Comparison of ENCODE assay signal across 8 mouse cellular contexts in genomic region chr3:88458778-88459219, GRCm38 (mm10). TPM values are rescaled to one million over a fixed set of nuclear protein-coding genes. Genes with fewer than 3 reads are reported as not detected.
DNase-seq lines count a peak whose midpoint lies in the region; ATAC-seq and TF ChIP-seq lines count a peak whose summit lies in the region.

No protein-coding gene starts in this region.

- H3K36me3 ChIP-seq in testis, adult 2 months (ENCODE audit: control insufficient read depth, insufficient read depth, low read length) = no peaks in the 10 kb centered on the region
- no peaks in the 10 kb centered on the region for H3K36me3 ChIP-seq in limb, embryonic 15.5 days

- no peak for TF ChIP-seq CTCF in testis, adult 2 months (IDR thresholded peaks at IDR 0.05; ENCODE audit: control insufficient read depth, insufficient read depth, insufficient replicate concordance, low read depth, low read length)

- H3K27me3 ChIP-seq in testis, adult 2 months (ENCODE audit: control insufficient read depth, insufficient read depth, low read length) = no peaks in the 10 kb centered on the region
- H3K27me3 ChIP-seq in limb, embryonic 15.5 days = peaks cover 4% of the 10 kb centered on the region

- no peaks in the 10 kb centered on the region for H3K9me3 ChIP-seq in limb, embryonic 15.5 days

- no peak overlapping the region for H3K27ac ChIP-seq in testis, adult 2 months (ENCODE audit: control insufficient read depth, insufficient read depth, low read depth, low read length)
- no peak overlapping the region for H3K27ac ChIP-seq in limb, embryonic 15.5 days

- no peak overlapping the region for H3K9ac ChIP-seq in limb, embryonic 15.5 days

- peak overlapping the region; percentile 64 for H3K4me3 ChIP-seq in testis, adult 2 months (ENCODE audit: control insufficient read depth, low read depth, low read length)
- peak overlapping the region; percentile 4; the same call in 1 of the 2 replicates for H3K4me3 ChIP-seq in limb, embryonic 15.5 days

- peak; percentile 73 for ATAC-seq in frontal cortex, adult (ENCODE audit: low TSS enrichment)
- no peak for ATAC-seq in limb, embryonic 15.5 days (ENCODE audit: insufficient number of reproducible peaks, low FRiP score, low TSS enrichment, low read depth)
- no peak for ATAC-seq in erythroid progenitor cell, adult 5-6 weeks (replicated peaks; ENCODE audit: low FRiP score, poor library complexity, severe bottlenecking)

- DNase-seq in frontal cortex, postnatal 10 days (ENCODE audit: low spot score in 2 of 2) = no peak
- DNase-seq in testis, postnatal 10 days (ENCODE audit: low spot score) = no peak
- DNase-seq in urinary bladder, postnatal 25 days (ENCODE audit: low spot score) = no peak
- no peak for DNase-seq in adrenal gland, postnatal 14 days

- WGBS in limb, embryonic 15.5 days = 7% methylated on average over 14 of the region's 14 CpGs

- peaks cover 7% of the 10 kb centered on the region for H3K4me1 ChIP-seq in testis, adult 2 months (ENCODE audit: control insufficient read depth, insufficient read depth, low read length)
- H3K4me1 ChIP-seq in limb, embryonic 15.5 days = peaks cover 37% of the 10 kb centered on the region

- TF ChIP-seq POLR2A in testis, adult 2 months (IDR thresholded peaks at IDR 0.05; ENCODE audit: control insufficient read depth, low read depth, low read length) = no peak; the same call in 1 of the 2 replicates

- peak overlapping the region; percentile 29; the same call in 1 of the 2 replicates for H3K4me2 ChIP-seq in limb, embryonic 15.5 days

RNA-seq across cellular contexts. Expression of gene Sema4a, which starts 2.2 kb away (rescaled TPM):
- polyA plus RNA-seq in testis, adult 2 months (2012; rRNA removed) = 58.9 and 66.2 TPM in 2 replicates
- polyA plus RNA-seq in limb, embryonic 15.5 days (2015; fragmentation: Nextera tagmentation; extraction: Ambion mirVana) = 23.1 and 24.5 TPM in 2 replicates
- total RNA-seq in erythroid progenitor cell, adult 5-6 weeks (2015; ENCODE audit: low replicate concordance) = 11.9 and 14.7 TPM in 2 replicates
- 4.5 and 15.1 TPM in 2 replicates for total RNA-seq in erythroid progenitor cell, adult 5-6 weeks (2017; ENCODE audit: low replicate concordance)
- 11.0 and 11.5 TPM in 2 replicates for total RNA-seq in adrenal gland, postnatal 14 days (2021)

RNA-seq across cellular contexts. Expression of gene Slc25a44, which starts 33.9 kb away (rescaled TPM):
- polyA plus RNA-seq in testis, adult 2 months (2012; rRNA removed) = 12.2 and 12.7 TPM in 2 replicates
- 16.5 and 17.1 TPM in 2 replicates for polyA plus RNA-seq in limb, embryonic 15.5 days (2015; fragmentation: Nextera tagmentation; extraction: Ambion mirVana)
- total RNA-seq in erythroid progenitor cell, adult 5-6 weeks (2015; ENCODE audit: low replicate concordance) = 34.0 and 35.3 TPM in 2 replicates
- 34.8 and 40.5 TPM in 2 replicates for total RNA-seq in erythroid progenitor cell, adult 5-6 weeks (2017; ENCODE audit: low replicate concordance)
- total RNA-seq in adrenal gland, postnatal 14 days (2021) = 46.7 and 51.7 TPM in 2 replicates

RNA-seq across cellular contexts. Expression of gene Pmf1, which starts 48.7 kb away (rescaled TPM):
- polyA plus RNA-seq in testis, adult 2 months (2012; rRNA removed) = 27.5 and 27.9 TPM in 2 replicates
- polyA plus RNA-seq in limb, embryonic 15.5 days (2015; fragmentation: Nextera tagmentation; extraction: Ambion mirVana) = 94.9 and 106 TPM in 2 replicates
- 182 and 196 TPM in 2 replicates for total RNA-seq in erythroid progenitor cell, adult 5-6 weeks (2015; ENCODE audit: low replicate concordance)
- 100 and 121 TPM in 2 replicates for total RNA-seq in erythroid progenitor cell, adult 5-6 weeks (2017; ENCODE audit: low replicate concordance)
- total RNA-seq in adrenal gland, postnatal 14 days (2021) = 57.0 and 58.2 TPM in 2 replicates

RNA-seq across cellular contexts. Expression of gene Lmna, which starts 51.0 kb away (rescaled TPM):
- 14.4 and 16.7 TPM in 2 replicates for polyA plus RNA-seq in testis, adult 2 months (2012; rRNA removed)
- polyA plus RNA-seq in limb, embryonic 15.5 days (2015; fragmentation: Nextera tagmentation; extraction: Ambion mirVana) = 635 and 751 TPM in 2 replicates
- total RNA-seq in erythroid progenitor cell, adult 5-6 weeks (2015; ENCODE audit: low replicate concordance) = 31.7 and 48.2 TPM in 2 replicates
- total RNA-seq in erythroid progenitor cell, adult 5-6 weeks (2017; ENCODE audit: low replicate concordance) = 182 and 260 TPM in 2 replicates
- total RNA-seq in adrenal gland, postnatal 14 days (2021) = 97.6 and 99.3 TPM in 2 replicates
